In genomic region chr16:12076270-12076669, GRCm38 (mm10) we compare ENCODE assay signal across 9 mouse cellular contexts.
A peak's percentile ranks its signal among the peaks of the same experiment; 100 is the strongest.
DNase-seq lines count a peak whose midpoint lies in the region; ATAC-seq and TF ChIP-seq lines count a peak whose summit lies in the region.
"Had no signal": no experiment of that assay in that cellular context is flagged by ENCODE, and none has a peak within 500 bp of the region (broad histone marks: within the 10 kb centered on the region; RNA-seq: fewer than 3 reads in every experiment).

No protein-coding gene starts in this region.

- H3K4me1 ChIP-seq in heart, embryonic 15.5 days (replicated peaks) = 0 out of 2 replicates have a peak, but pooled peaks cover 3% of the 10 kb centered on the region
- H3K4me1 ChIP-seq in heart, adult 2 months (ENCODE audit: control insufficient read depth, insufficient read depth, low read length) = no peaks in the 10 kb centered on the region
- H3K4me1 ChIP-seq in stomach, embryonic 16.5 days (ENCODE audit: control insufficient read depth, insufficient read depth, low read length) = no peaks in the 10 kb centered on the region

- H3K79me2 ChIP-seq in heart, adult 2 months (replicated peaks; ENCODE audit: control insufficient read depth, insufficient read depth, low read length) = no peaks in the 10 kb centered on the region

- H3K9ac ChIP-seq in heart, embryonic 15.5 days = no peak overlapping the region
- no peak overlapping the region for H3K9ac ChIP-seq in heart, adult 2 months (ENCODE audit: low read depth, low read length)
- no peak overlapping the region for H3K9ac ChIP-seq in stomach, embryonic 16.5 days (ENCODE audit: low read length)

- TF ChIP-seq CTCF in heart, adult 2 months (IDR thresholded peaks at IDR 0.05) = no peak

- no peak for DNase-seq in heart, adult 2 months
- DNase-seq in right cerebral cortex, adult 18-20 months = peak; percentile 19
- DNase-seq in right cerebral cortex, postnatal 25 days = no peak
- peak; percentile 49 for DNase-seq in left cerebral cortex, postnatal 4 days
- no peak for DNase-seq in gastrocnemius, postnatal 36 days
- no peak for DNase-seq in heart, postnatal 36 days
- DNase-seq: thymus, adult 2 months had no signal

- no peak overlapping the region for H3K4me3 ChIP-seq in heart, embryonic 15.5 days
- no peak overlapping the region for H3K4me3 ChIP-seq in heart, adult 2 months
- no peak overlapping the region for H3K4me3 ChIP-seq in stomach, embryonic 16.5 days (replicated peaks; ENCODE audit: low read length)

- no peak for TF ChIP-seq EP300 in heart, adult 2 months (IDR thresholded peaks at IDR 0.05; ENCODE audit: insufficient read depth, low read depth, low read length)

- H3K27ac ChIP-seq in heart, embryonic 15.5 days = no peak overlapping the region
- H3K27ac ChIP-seq in heart, adult 2 months = no peak overlapping the region
- no peak overlapping the region; the same call in 1 of the 2 replicates for H3K27ac ChIP-seq in stomach, embryonic 16.5 days (ENCODE audit: low read length)

- no peaks in the 10 kb centered on the region for H3K36me3 ChIP-seq in heart, embryonic 15.5 days
- no peaks in the 10 kb centered on the region for H3K36me3 ChIP-seq in heart, adult 2 months (ENCODE audit: control insufficient read depth, insufficient read depth, low read length)
- H3K36me3 ChIP-seq in stomach, embryonic 16.5 days (ENCODE audit: control insufficient read depth, insufficient read depth, low read length) = no peaks in the 10 kb centered on the region

- intact Hi-C loops in heart, adult 2 months (cut with DNase I) = no loop called here
- intact Hi-C loops in left cerebral cortex, postnatal 4 days (cut with DNase I) = no loop called here
- intact Hi-C loops in gastrocnemius, postnatal 36 days (cut with DNase I) = no loop called here
- intact Hi-C loops in heart, postnatal 36 days (cut with DNase I) = no loop called here

- H3K4me2 ChIP-seq in heart, embryonic 15.5 days = no peak overlapping the region
- H3K4me2 ChIP-seq in stomach, embryonic 16.5 days (ENCODE audit: low read depth, low read length) = no peak overlapping the region

- WGBS in heart, embryonic 15.5 days = 39% methylated on average over 3 of the region's 3 CpGs
- WGBS in heart, adult 2 months = 29% methylated on average over 3 of the region's 3 CpGs
- WGBS in stomach, embryonic 16.5 days = 27% methylated on average over 3 of the region's 3 CpGs

- TF ChIP-seq POLR2A in heart, adult 2 months (IDR thresholded peaks at IDR 0.05; ENCODE audit: insufficient read depth, low read depth, low read length) = no peak

- ATAC-seq in heart, embryonic 15.5 days (replicated peaks; ENCODE audit: insufficient number of reproducible peaks, insufficient read depth, low FRiP score, low read depth) = 0 out of 2 replicates have a peak, but pooled peaks have one; percentile 18
- peak; percentile 79 for ATAC-seq in stomach, embryonic 16.5 days (ENCODE audit: insufficient read depth, low FRiP score)

- H3K27me3 ChIP-seq in heart, embryonic 15.5 days = no peaks in the 10 kb centered on the region
- no peaks in the 10 kb centered on the region for H3K27me3 ChIP-seq in heart, adult 2 months (ENCODE audit: control insufficient read depth, insufficient read depth, low read length)
- no peaks in the 10 kb centered on the region for H3K27me3 ChIP-seq in stomach, embryonic 16.5 days (ENCODE audit: control insufficient read depth, insufficient read depth, low read length)

- no peaks in the 10 kb centered on the region for H3K9me3 ChIP-seq in heart, embryonic 15.5 days (replicated peaks)
- no peaks in the 10 kb centered on the region for H3K9me3 ChIP-seq in stomach, embryonic 16.5 days (replicated peaks; ENCODE audit: control insufficient read depth, low read length)

Comparison
In these comparisons a context has a peak if more than half of its experiments do, and no peak if none do; other contexts are left out.
1. DNase-seq: peak in right cerebral cortex, adult 18-20 months (single experiment) and left cerebral cortex, postnatal 4 days (single experiment); none in heart, adult 2 months (0 of 2), right cerebral cortex, postnatal 25 days (single experiment), gastrocnemius, postnatal 36 days (0 of 2) and heart, postnatal 36 days (0 of 2).